Comparison of ENCODE assay signal across 12 mouse cellular contexts in the genomic region with DNA sequence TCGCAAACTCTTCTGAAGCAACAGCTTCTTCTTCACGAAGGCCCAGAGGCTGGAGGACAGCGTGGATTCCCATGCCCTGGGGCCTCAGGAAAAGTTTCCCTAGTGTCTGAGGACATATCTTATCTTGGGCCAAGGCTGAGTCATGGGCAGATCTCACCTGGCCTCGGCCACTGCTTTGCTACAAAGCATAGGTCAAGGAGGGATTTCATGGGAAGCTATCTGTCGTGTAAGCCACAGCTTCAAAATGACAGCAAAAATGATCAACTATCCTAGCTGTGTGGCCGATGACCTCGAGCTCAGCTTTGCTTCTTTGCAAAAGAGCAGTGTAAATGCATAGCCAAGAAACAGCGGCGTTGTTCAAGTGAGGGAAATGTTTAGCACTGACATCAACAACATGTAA. TPM values are rescaled to one million over a fixed set of nuclear protein-coding genes. Genes with fewer than 3 reads are reported as not detected.
A peak's percentile ranks its signal among the peaks of the same experiment; 100 is the strongest.
DNase-seq lines count a peak whose midpoint lies in the region; ATAC-seq and TF ChIP-seq lines count a peak whose summit lies in the region.
"Had no signal": no experiment of that assay in that cellular context is flagged by ENCODE, and none has a peak within 500 bp of the region (broad histone marks: within the 10 kb centered on the region; RNA-seq: fewer than 3 reads in every experiment).

No protein-coding gene starts in this region.

- WGBS in heart, embryonic 15.5 days = 65% methylated on average over 9 of the region's 9 CpGs
- 48% methylated on average over 9 of the region's 9 CpGs for WGBS in lung, embryonic 14.5 days
- 51% methylated on average over 9 of the region's 9 CpGs for WGBS in stomach, postnatal 0 days

- no peak for TF ChIP-seq CTCF in lung, embryonic 14.5 days (IDR thresholded peaks at IDR 0.05; ENCODE audit: low read depth)
- TF ChIP-seq CTCF in stomach, postnatal 0 days (IDR thresholded peaks at IDR 0.05; ENCODE audit: low read depth) = no peak

- H3K27ac ChIP-seq in heart, embryonic 15.5 days = peak overlapping the region; percentile 87
- H3K27ac ChIP-seq in lung, embryonic 14.5 days (ENCODE audit: low read depth) = no peak overlapping the region
- peak overlapping the region; percentile 90 for H3K27ac ChIP-seq in stomach, postnatal 0 days (replicated peaks)
- H3K27ac ChIP-seq: liver, embryonic 13.5 days had no signal

- H3K4me2 ChIP-seq in heart, embryonic 15.5 days = peak overlapping the region; percentile 47; the same call in 1 of the 2 replicates
- no peak overlapping the region for H3K4me2 ChIP-seq in lung, embryonic 14.5 days
- no peak overlapping the region for H3K4me2 ChIP-seq in stomach, postnatal 0 days (replicated peaks; ENCODE audit: low read depth)
- H3K4me2 ChIP-seq: liver, embryonic 13.5 days; midbrain, embryonic 11.5 days had no signal

- no peaks in the 10 kb centered on the region for H3K27me3 ChIP-seq in heart, embryonic 15.5 days
- no peaks in the 10 kb centered on the region for H3K27me3 ChIP-seq in lung, embryonic 14.5 days (ENCODE audit: insufficient read depth, low read length)
- H3K27me3 ChIP-seq in stomach, postnatal 0 days (ENCODE audit: control insufficient read depth, insufficient read depth, low read length) = no peaks in the 10 kb centered on the region
- H3K27me3 ChIP-seq: liver, embryonic 13.5 days had no signal

- no peak for ATAC-seq in heart, embryonic 15.5 days (replicated peaks; ENCODE audit: insufficient number of reproducible peaks, insufficient read depth, low FRiP score, low read depth)
- peak; percentile 18; the same call in 1 of the 2 replicates for ATAC-seq in lung, embryonic 14.5 days (ENCODE audit: insufficient read depth)
- ATAC-seq in stomach, postnatal 0 days (ENCODE audit: low FRiP score, low TSS enrichment) = peak; percentile 62

- H3K4me3 ChIP-seq in heart, embryonic 15.5 days = no peak overlapping the region
- H3K4me3 ChIP-seq in lung, embryonic 14.5 days (ENCODE audit: low read depth, low read length) = no peak overlapping the region
- no peak overlapping the region for H3K4me3 ChIP-seq in stomach, postnatal 0 days (ENCODE audit: low read depth, low read length)
- H3K4me3 ChIP-seq: liver, embryonic 13.5 days had no signal

- H3K9ac ChIP-seq in heart, embryonic 15.5 days = no peak overlapping the region
- no peak overlapping the region for H3K9ac ChIP-seq in lung, embryonic 14.5 days
- no peak overlapping the region for H3K9ac ChIP-seq in stomach, postnatal 0 days (ENCODE audit: low read length)
- H3K9ac ChIP-seq: forebrain, postnatal 0 days; liver, embryonic 13.5 days had no signal

- H3K4me1 ChIP-seq in heart, embryonic 15.5 days (replicated peaks) = peaks cover 44% of the 10 kb centered on the region
- no peaks in the 10 kb centered on the region for H3K4me1 ChIP-seq in lung, embryonic 14.5 days (ENCODE audit: insufficient read depth)
- peaks cover 8% of the 10 kb centered on the region; the same call in 1 of the 2 replicates for H3K4me1 ChIP-seq in stomach, postnatal 0 days (replicated peaks; ENCODE audit: control insufficient read depth, insufficient read depth)

- H3K36me3 ChIP-seq in heart, embryonic 15.5 days = no peaks in the 10 kb centered on the region
- H3K36me3 ChIP-seq in lung, embryonic 14.5 days (ENCODE audit: insufficient read depth) = no peaks in the 10 kb centered on the region
- no peaks in the 10 kb centered on the region for H3K36me3 ChIP-seq in stomach, postnatal 0 days (ENCODE audit: control insufficient read depth, insufficient read depth, low read length)
- H3K36me3 ChIP-seq: G1E; liver, embryonic 13.5 days had no signal

- no peak for DNase-seq in heart, adult 18-20 months
- DNase-seq in lung, embryonic 14.5 days = peak; percentile 26
- no peak for DNase-seq in lung, postnatal 25 days (ENCODE audit: low spot score)
- DNase-seq in adrenal gland, postnatal 36 days = peak; percentile 63 to 73
- no peak for DNase-seq in stomach, postnatal 0 days (ENCODE audit: low spot score)
- DNase-seq in urinary bladder, postnatal 36 days (ENCODE audit: low spot score in 2 of 2) = no peak
- DNase-seq: cerebellum, adult 11 months; forebrain, postnatal 0 days; liver, embryonic 13.5 days had no signal

- H3K9me3 ChIP-seq in heart, embryonic 15.5 days (replicated peaks) = no peaks in the 10 kb centered on the region
- H3K9me3 ChIP-seq in lung, embryonic 14.5 days (ENCODE audit: low read depth, low read length) = no peaks in the 10 kb centered on the region
- no peaks in the 10 kb centered on the region for H3K9me3 ChIP-seq in stomach, postnatal 0 days (ENCODE audit: control insufficient read depth, low read length)
- H3K9me3 ChIP-seq: liver, embryonic 13.5 days had no signal

- TF ChIP-seq EP300 in stomach, postnatal 0 days (optimal IDR thresholded peaks at IDR 0.05) = no peak

RNA-seq across cellular contexts. Expression of gene Zfp622, which starts 51.7 kb away (rescaled TPM):
- 16.4 and 20.2 TPM in 2 replicates for polyA plus RNA-seq in heart, embryonic 15.5 days (2015; fragmentation: Nextera tagmentation; extraction: Ambion mirVana)
- 10 to 100 TPM; 26.7 to 27.6 TPM for total RNA-seq in heart, adult 18-20 months (2021)
- 26.2 and 28.4 TPM in 2 replicates for polyA plus RNA-seq in lung, embryonic 14.5 days (2014; fragmentation: Nextera tagmentation; extraction: Ambion mirVana)
- total RNA-seq in adrenal gland, postnatal 36 days (2021) = 10 to 100 TPM; 36.9 to 41.2 TPM
- polyA plus RNA-seq in stomach, postnatal 0 days (2015; fragmentation: Nextera tagmentation; extraction: Ambion mirVana) = 20.1 and 24.9 TPM in 2 replicates

Comparison
In these comparisons a context has a peak if more than half of its experiments do, and no peak if none do; other contexts are left out.
1. DNase-seq: peak in lung, embryonic 14.5 days (single experiment) and adrenal gland, postnatal 36 days (2 of 2); none in heart, adult 18-20 months (0 of 2), lung, postnatal 25 days (single experiment), stomach, postnatal 0 days (single experiment) and urinary bladder, postnatal 36 days (0 of 2).